Mouse (Mus musculus) C2C12 (cell line): ENCODE measurements around the gene Samd4. TPM values are rescaled to one million over a fixed set of nuclear protein-coding genes. Genes with fewer than 3 reads are reported as not detected.
A peak's percentile ranks its signal among the peaks of the same experiment; 100 is the strongest.

Source experiments
- H3K27me3 ChIP-seq: one replicate; pipeline ENCODE4 v1.6.1; 2011; ENCODE audit not compliant: control insufficient read depth, insufficient read depth, insufficient read length
- H3K36me3 ChIP-seq: one replicate; pipeline ENCODE4 v1.6.1; 2011; ENCODE audit not compliant: control insufficient read depth, insufficient read depth
- H3K4me3 ChIP-seq: one replicate; pipeline ENCODE4 v1.5.1; 2011; ENCODE audit warnings: mild to moderate bottlenecking, control low read depth; ENCODE audit not compliant: poor library complexity, insufficient read depth, severe bottlenecking
- H3K79me2 ChIP-seq: one replicate; pipeline ENCODE4 v1.6.1; 2011; ENCODE audit not compliant: control insufficient read depth, insufficient read depth
- H3K79me3 ChIP-seq: one replicate; pipeline ENCODE4 v1.6.1; 2011; ENCODE audit warnings: low read depth, control low read depth
- H3ac ChIP-seq: one replicate; pipeline ENCODE3; 2011; ENCODE audit warnings: low read depth; ENCODE audit not compliant: control insufficient read depth, insufficient read length
- CEBPB ChIP-seq: IDR thresholded peaks from one replicate; pipeline ENCODE4 v1.6.1; 2011; ENCODE audit warnings: low read depth, mild to moderate bottlenecking, control low read depth, moderate library complexity
- CTCF ChIP-seq: IDR thresholded peaks from one replicate; pipeline ENCODE4 v1.5.1; 2011; ENCODE audit not compliant: control insufficient read depth, insufficient read depth, insufficient read length
- FOSL1 ChIP-seq: IDR thresholded peaks from one replicate; pipeline ENCODE4 v1.8.0; 2011; ENCODE audit warnings: mild to moderate bottlenecking, low read length; ENCODE audit not compliant: poor library complexity, insufficient read depth, severe bottlenecking
- MAX ChIP-seq: IDR thresholded peaks from one replicate; pipeline ENCODE4 v1.6.1; 2011; ENCODE audit warnings: mild to moderate bottlenecking, control low read depth
- MYOD1 ChIP-seq: IDR thresholded peaks from one replicate; pipeline ENCODE4 v1.6.1; 2011; ENCODE audit warnings: low read depth; ENCODE audit not compliant: control insufficient read depth, insufficient read length
- MYOG ChIP-seq: IDR thresholded peaks from one replicate; pipeline ENCODE4 v1.6.1; 2011; ENCODE audit not compliant: control insufficient read depth, insufficient read length; ENCODE audit errors: extremely low read depth
- USF1 ChIP-seq: IDR thresholded peaks from one replicate; pipeline ENCODE4 v1.6.1; 2011; ENCODE audit warnings: low read depth, mild to moderate bottlenecking, control low read depth, moderate library complexity
- polyA plus RNA-seq: library from polyadenylated mRNA; unstranded; fragments of >200 nt; fragmentation: generic; extraction: Trizol; gene quantifications from one replicate; pipeline ENCODE4 v1.2.1, GENCODE M21; 2012; ENCODE audit warnings: missing spikeins

Samd4 gene
- polyA plus RNA-seq, 1 experiment, result 9.9 TPM

- Histone ChIP-seq H3K36me3 (peaks cover 7% of the 10 kb centered on the region), H3ac (no peak overlapping the region), H3K79me3 (no peaks in the 10 kb centered on the region), H3K79me2 (no peaks in the 10 kb centered on the region), H3K27me3 (no peaks in the 10 kb centered on the region), H3K4me3 (no peak overlapping the region)
- TF ChIP-seq USF1 (no peak), MYOG (no peak), MYOD1 (no peak), FOSL1 (no peak), CTCF (no peak), MAX (no peak), CEBPB (no peak)
Measured at GRCm38 (mm10) chr14:46853677-46854076, 29.0 kb upstream of the Samd4 start.

- Histone ChIP-seq H3K79me3 (no peaks in the 10 kb centered on the region), H3K36me3 (no peaks in the 10 kb centered on the region), H3K4me3 (no peak overlapping the region), H3K79me2 (no peaks in the 10 kb centered on the region), H3K27me3 (no peaks in the 10 kb centered on the region), H3ac (no peak overlapping the region)
- no peak for TF ChIP-seq MYOG
- TF ChIP-seq USF1, result no peak
- no peak for TF ChIP-seq CEBPB
Measured at GRCm38 (mm10) chr14:46862922-46863321, 19.7 kb upstream of the Samd4 start.

- Histone ChIP-seq H3ac (no peak overlapping the region), H3K36me3 (no peaks in the 10 kb centered on the region), H3K79me2 (peaks cover 31% of the 10 kb centered on the region), H3K27me3 (no peaks in the 10 kb centered on the region), H3K79me3 (peaks cover 18% of the 10 kb centered on the region), H3K4me3 (no peak overlapping the region)
- TF ChIP-seq CEBPB, result no peak
- TF ChIP-seq FOSL1, result no peak
- TF ChIP-seq MAX, result no peak
- no peak for TF ChIP-seq MYOD1
- TF ChIP-seq MYOG, result no peak
- TF ChIP-seq CTCF, result peak; percentile 87
- TF ChIP-seq USF1, result no peak
Measured at GRCm38 (mm10) chr14:46880935-46881334, 1.7 kb upstream of the Samd4 start.

GRCm38 (mm10) chr14:46881581-46882430 lies 848 bp upstream of the Samd4 start:
- H3K79me2 ChIP-seq, result peaks cover 39% of the 10 kb centered on the region
- peak overlapping the region; percentile 74 for H3ac ChIP-seq
- TF ChIP-seq MYOG, result no peak
- peak; percentile 40 for TF ChIP-seq MAX
- TF ChIP-seq MYOD1, result peak; percentile 38
- H3K4me3 ChIP-seq, result peak overlapping the region; percentile 66
- peaks cover 26% of the 10 kb centered on the region for H3K79me3 ChIP-seq
- no peaks in the 10 kb centered on the region for H3K27me3 ChIP-seq
- peaks cover 2% of the 10 kb centered on the region for H3K36me3 ChIP-seq

- Histone ChIP-seq H3K27me3 (no peaks in the 10 kb centered on the region), H3K36me3 (peaks cover 10% of the 10 kb centered on the region), H3ac (peak overlapping the region; percentile 87), H3K4me3 (peak overlapping the region; percentile 66), H3K79me3 (peaks cover 37% of the 10 kb centered on the region), H3K79me2 (peaks cover 52% of the 10 kb centered on the region)
- TF ChIP-seq USF1 (no peak), CTCF (no peak), MYOD1 (no peak), MYOG (no peak)
Measured at GRCm38 (mm10) chr14:46883068-46883870, 615 bp downstream of the Samd4 start.

- H3K79me3 ChIP-seq, result peaks cover 44% of the 10 kb centered on the region
- TF ChIP-seq MYOG (no peak), MAX (no peak), MYOD1 (no peak), FOSL1 (no peak), USF1 (no peak), CTCF (no peak), CEBPB (no peak)
- peak overlapping the region; percentile 66 for H3K4me3 ChIP-seq
- H3ac ChIP-seq, result peak overlapping the region; percentile 73
- H3K79me2 ChIP-seq, result peaks cover 59% of the 10 kb centered on the region
- H3K36me3 ChIP-seq, result peaks cover 17% of the 10 kb centered on the region
- no peaks in the 10 kb centered on the region for H3K27me3 ChIP-seq
Measured at GRCm38 (mm10) chr14:46883871-46884441, 1.3 kb downstream of the Samd4 start.
